Comparison of ENCODE assay signal across 26 mouse cellular contexts in the genomic region with DNA sequence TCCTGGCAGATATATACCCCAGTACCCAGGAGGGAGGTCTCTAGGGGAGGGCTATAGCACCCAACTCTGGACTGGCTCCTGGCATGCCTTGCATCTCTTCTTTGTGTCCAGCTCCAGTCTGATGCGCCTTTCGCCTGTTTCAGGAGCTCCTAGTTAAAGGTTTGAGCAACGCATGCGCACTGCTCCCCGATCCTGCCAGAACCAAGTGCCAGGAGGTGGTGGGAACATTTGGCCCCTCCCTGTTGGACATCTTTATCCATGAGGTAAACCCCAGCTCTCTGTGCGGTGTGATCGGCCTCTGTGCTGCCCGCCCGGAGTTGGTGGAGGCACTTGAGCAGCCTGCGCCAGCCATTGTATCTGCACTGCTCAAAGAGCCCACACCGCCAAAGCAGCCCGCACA. TPM values are rescaled to one million over a fixed set of nuclear protein-coding genes. Genes with fewer than 3 reads are reported as not detected.
DNase-seq lines count a peak whose midpoint lies in the region; TF ChIP-seq lines count a peak whose summit lies in the region.
"Had no signal": no experiment of that assay in that cellular context is flagged by ENCODE, and none has a peak within 500 bp of the region (broad histone marks: within the 10 kb centered on the region; RNA-seq: fewer than 3 reads in every experiment).

No protein-coding gene starts in this region.

- H3K27ac ChIP-seq in kidney, adult 2 months (ENCODE audit: insufficient read depth, low read depth, low read length): no peak overlapping the region
- H3K27ac ChIP-seq: embryonic facial prominence, embryonic 12.5 days; embryonic facial prominence, embryonic 15.5 days; gastrocnemius, adult 2 months; heart, embryonic 15.5 days; hindbrain, embryonic 14.5 days; hindbrain, postnatal 0 days had no signal

- no peaks in the 10 kb centered on the region for H3K9me3 ChIP-seq in E14TG2a.4 (ENCODE audit: low read length)
- H3K9me3 ChIP-seq: embryonic facial prominence, embryonic 12.5 days; embryonic facial prominence, embryonic 15.5 days; heart, embryonic 12.5 days; heart, embryonic 15.5 days had no signal

- peak; percentile 31 for DNase-seq in layer of hippocampus, adult 11-12 months (ENCODE audit: low spot score)
- DNase-seq in layer of hippocampus, postnatal 14 days (ENCODE audit: low spot score in 2 of 2): no peak
- peak; percentile 23 for DNase-seq in ES-CJ7 (ENCODE audit: low read depth, low spot score)
- DNase-seq in ZHBTc4 (ENCODE audit: low read depth, low spot score): peak; percentile 67
- no peak for DNase-seq in T-cell, adult 2 months (ENCODE audit: low spot score)
- DNase-seq in kidney, adult 2 months: no peak
- DNase-seq: adrenal gland, adult 2 months; adrenal gland, postnatal 14 days; B cell, adult 2 months; cerebellum, adult 2 months; cerebellum, adult 9-11 months; cerebellum, postnatal 25 days; forebrain, postnatal 0 days; gastrocnemius, adult 2 months; gastrocnemius, postnatal 14 days; heart, adult 11 months; heart, postnatal 10 days; heart, postnatal 36 days had no signal

- H3K36me3 ChIP-seq in E14TG2a.4 (ENCODE audit: insufficient read depth, low read length): peaks cover 74% of the 10 kb centered on the region
- peaks cover 3% of the 10 kb centered on the region for H3K36me3 ChIP-seq in kidney, adult 2 months (ENCODE audit: control insufficient read depth, insufficient read depth, low read length)

- TF ChIP-seq CTCF in E14TG2a.4 (conservative IDR thresholded peaks at IDR 0.05; ENCODE audit: low read length): no peak
- no peak for TF ChIP-seq CTCF in kidney, adult 2 months (conservative IDR thresholded peaks at IDR 0.05; ENCODE audit: insufficient read depth, insufficient read length, low read depth, low read length)

- H3K4me3 ChIP-seq in E14TG2a.4 (replicated peaks; ENCODE audit: low read length): peak overlapping the region; percentile 69
- no peak overlapping the region for H3K4me3 ChIP-seq in kidney, adult 2 months (ENCODE audit: insufficient read depth, low read depth, low read length)
- H3K4me3 ChIP-seq: embryonic facial prominence, embryonic 12.5 days; embryonic facial prominence, embryonic 15.5 days; gastrocnemius, adult 2 months; heart, embryonic 12.5 days; heart, embryonic 15.5 days had no signal

- TF ChIP-seq POLR2A in kidney, adult 2 months (IDR thresholded peaks at IDR 0.05; ENCODE audit: low read depth, low read length): no peak

- H3K27me3 ChIP-seq in E14TG2a.4 (ENCODE audit: insufficient read depth, low read length): no peaks in the 10 kb centered on the region
- no peaks in the 10 kb centered on the region for H3K27me3 ChIP-seq in kidney, adult 2 months (replicated peaks; ENCODE audit: control insufficient read depth, insufficient read depth, low read length)
- H3K27me3 ChIP-seq: CH12.LX; embryonic facial prominence, embryonic 12.5 days; embryonic facial prominence, embryonic 15.5 days; heart, embryonic 12.5 days; heart, embryonic 15.5 days had no signal

- WGBS in kidney, adult 2 months: 94% methylated on average over 12 of the region's 12 CpGs

- H3K4me1 ChIP-seq in E14TG2a.4 (replicated peaks; ENCODE audit: low read depth, low read length): peaks cover 35% of the 10 kb centered on the region
- no peaks in the 10 kb centered on the region for H3K4me1 ChIP-seq in kidney, adult 2 months (ENCODE audit: control insufficient read depth, insufficient read depth, low read length)
- H3K4me1 ChIP-seq: embryonic facial prominence, embryonic 12.5 days; embryonic facial prominence, embryonic 15.5 days had no signal

RNA-seq across cellular contexts. Expression of a gene that starts 22.2 kb away (rescaled TPM):
- total RNA-seq in layer of hippocampus, postnatal 14 days (2021): 1,000 to 10,000 TPM; 1,391 to 1,455 TPM
- polyA plus RNA-seq in kidney, adult 2 months (2012; rRNA removed): 1,603 and 1,750 TPM in 2 replicates

RNA-seq across cellular contexts. Expression of a gene that starts 47.0 kb away (rescaled TPM):
- total RNA-seq in layer of hippocampus, postnatal 14 days (2021): 10 to 100 TPM; 23.8 to 24.6 TPM
- polyA plus RNA-seq in kidney, adult 2 months (2012; rRNA removed): 15.7 and 20.8 TPM in 2 replicates

Comparison
In these comparisons a context has a peak if more than half of its experiments do, and no peak if none do; other contexts are left out.
1. DNase-seq: peak in layer of hippocampus, adult 11-12 months (single experiment), ES-CJ7 (single experiment) and ZHBTc4 (single experiment); none in layer of hippocampus, postnatal 14 days (0 of 2), T-cell, adult 2 months (single experiment) and kidney, adult 2 months (single experiment).